Mouse (Mus musculus): Measurements from ENCODE around the gene Nrcam. TPM values are rescaled to one million over a fixed set of nuclear protein-coding genes. Genes with fewer than 3 reads are reported as not detected.

Nrcam gene
- polyA plus RNA-seq, 1 experiment from 2014 or later = 1.5 TPM

DNA sequence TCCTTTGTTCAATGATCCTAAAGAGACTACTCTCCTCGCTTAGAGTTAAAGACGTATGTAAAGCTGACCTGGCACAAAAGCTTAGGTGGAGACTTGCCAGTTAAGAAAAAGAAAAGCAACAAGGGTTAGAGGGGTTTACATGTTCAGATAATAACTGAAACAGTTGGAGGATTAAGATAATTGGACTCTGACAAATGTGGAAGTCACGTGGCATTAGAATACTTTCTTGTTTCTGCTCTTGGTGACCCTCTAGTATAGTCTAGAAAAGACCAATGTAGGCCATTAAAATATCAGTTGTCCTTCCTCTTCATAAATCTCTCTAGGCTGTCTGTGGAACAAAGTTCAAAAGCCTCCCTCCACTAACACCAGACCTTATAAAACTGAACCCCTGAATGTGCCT is 20.5 kb upstream of the Nrcam start:
- no peak overlapping the region for H3K9ac ChIP-seq (ENCODE audit: low read length)
- no peak overlapping the region for H3K4me3 ChIP-seq (ENCODE audit: low read length)
- H3K4me1 ChIP-seq (ENCODE audit: control insufficient read depth, insufficient read depth, low read length) = no peaks in the 10 kb centered on the region
- no peak overlapping the region for H3K27ac ChIP-seq (ENCODE audit: low read length)
- H3K9me3 ChIP-seq (replicated peaks; ENCODE audit: control insufficient read depth, low read length) = no peaks in the 10 kb centered on the region
- no peak for ATAC-seq (replicated peaks; ENCODE audit: extremely low read depth, insufficient read depth, low FRiP score)
- no peak overlapping the region for H3K4me2 ChIP-seq (ENCODE audit: low read depth, low read length)
- H3K27me3 ChIP-seq (ENCODE audit: control insufficient read depth, insufficient read depth, low read length) = no peaks in the 10 kb centered on the region
- H3K36me3 ChIP-seq (ENCODE audit: control insufficient read depth, insufficient read depth) = peaks cover 20% of the 10 kb centered on the region
- WGBS = 78% methylated on average over 3 of the region's 3 CpGs

DNA sequence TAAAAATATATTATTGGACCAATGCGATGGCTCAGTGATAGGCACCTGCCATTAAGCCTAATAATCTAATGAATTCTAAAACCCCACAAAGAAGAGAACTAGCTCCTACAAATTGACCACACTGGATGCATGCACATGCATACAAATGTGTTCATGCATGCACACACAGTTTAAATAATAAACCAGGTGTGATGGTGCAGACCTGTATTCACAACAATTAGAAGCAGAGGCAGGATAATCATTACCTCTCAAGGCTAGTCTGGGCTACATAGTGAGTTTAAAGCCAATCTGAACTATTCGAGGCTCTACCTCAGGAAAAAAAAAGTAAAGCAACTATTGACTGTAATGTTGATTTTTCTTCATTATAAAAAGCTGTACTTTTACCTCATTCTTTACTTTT is 13.5 kb upstream of the Nrcam start:
- H3K27me3 ChIP-seq (ENCODE audit: control insufficient read depth, insufficient read depth, low read length) = no peaks in the 10 kb centered on the region
- H3K9ac ChIP-seq (ENCODE audit: low read length) = no peak overlapping the region
- H3K4me1 ChIP-seq (ENCODE audit: control insufficient read depth, insufficient read depth, low read length) = no peaks in the 10 kb centered on the region
- no peak overlapping the region for H3K27ac ChIP-seq (ENCODE audit: low read length)
- WGBS = 91% methylated on average over 2 of the region's 2 CpGs
- H3K4me3 ChIP-seq (ENCODE audit: low read length) = no peak overlapping the region
- no peak overlapping the region for H3K4me2 ChIP-seq (ENCODE audit: low read depth, low read length)
- no peak for ATAC-seq (replicated peaks; ENCODE audit: extremely low read depth, insufficient read depth, low FRiP score)
- H3K36me3 ChIP-seq (ENCODE audit: control insufficient read depth, insufficient read depth) = peaks cover 8% of the 10 kb centered on the region; the same call in 1 of the 2 replicates
- H3K9me3 ChIP-seq (replicated peaks; ENCODE audit: control insufficient read depth, low read length) = no peaks in the 10 kb centered on the region

DNA sequence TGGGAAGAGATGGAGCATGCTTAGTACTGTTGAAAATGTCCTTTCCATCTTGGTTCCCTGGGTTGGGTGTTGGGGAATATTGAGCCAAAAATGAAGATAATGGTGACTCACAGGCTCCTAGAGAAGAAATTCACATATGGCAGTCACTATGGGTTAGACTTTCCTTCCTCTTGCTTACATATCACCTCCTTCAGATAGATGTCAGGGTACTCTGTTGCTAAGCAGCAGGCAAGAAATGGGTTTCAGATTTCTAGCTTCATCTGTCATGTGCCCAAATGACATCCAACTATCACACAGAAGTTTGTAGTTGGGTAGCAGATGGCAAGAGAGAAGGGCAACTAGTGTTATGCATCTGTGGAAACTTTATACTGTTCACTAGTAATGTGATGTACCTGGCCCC is 3.6 kb upstream of the Nrcam start:
- Histone ChIP-seq H3K4me2 (ENCODE audit: low read depth, low read length) (no peak overlapping the region), H3K27me3 (ENCODE audit: control insufficient read depth, insufficient read depth, low read length) (peaks cover under 1% of the 10 kb centered on the region), H3K4me1 (ENCODE audit: control insufficient read depth, insufficient read depth, low read length) (peaks cover 5% of the 10 kb centered on the region; the same call in 1 of the 2 replicates), H3K4me3 (ENCODE audit: low read length) (no peak overlapping the region), H3K36me3 (ENCODE audit: control insufficient read depth, insufficient read depth) (0 out of 2 replicates have a peak, but pooled peaks cover 3% of the 10 kb centered on the region), H3K9me3 (replicated peaks; ENCODE audit: control insufficient read depth, low read length) (no peaks in the 10 kb centered on the region), H3K27ac (ENCODE audit: low read length) (no peak overlapping the region), H3K9ac (ENCODE audit: low read length) (no peak overlapping the region)
- no peak for ATAC-seq (replicated peaks; ENCODE audit: extremely low read depth, insufficient read depth, low FRiP score)

DNA sequence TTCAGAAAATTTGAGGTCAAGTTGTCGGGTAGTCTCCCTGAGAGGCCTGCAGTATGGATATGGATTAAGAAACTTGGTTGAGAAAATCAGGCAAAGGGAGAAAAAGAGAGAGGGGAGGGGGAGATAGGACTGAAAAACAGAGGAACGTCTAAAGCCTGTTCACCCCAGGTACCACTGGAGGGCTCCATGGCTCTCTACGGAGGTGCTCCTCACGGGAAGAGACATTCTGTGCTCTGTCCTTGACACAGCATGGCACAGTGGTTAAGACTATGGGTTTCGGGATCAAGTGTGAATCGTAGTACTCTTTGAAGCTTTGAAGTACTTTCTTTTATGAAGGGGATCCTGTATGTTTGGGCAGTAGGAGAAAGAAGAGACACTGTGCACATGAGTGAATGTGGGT is 1.2 kb upstream of the Nrcam start:
- Histone ChIP-seq H3K36me3 (ENCODE audit: control insufficient read depth, insufficient read depth) (no peaks in the 10 kb centered on the region), H3K4me3 (ENCODE audit: low read length) (no peak overlapping the region), H3K27ac (ENCODE audit: low read length) (no peak overlapping the region), H3K27me3 (ENCODE audit: control insufficient read depth, insufficient read depth, low read length) (peaks cover 10% of the 10 kb centered on the region), H3K4me2 (ENCODE audit: low read depth, low read length) (no peak overlapping the region), H3K4me1 (ENCODE audit: control insufficient read depth, insufficient read depth, low read length) (peaks cover 9% of the 10 kb centered on the region; the same call in 1 of the 2 replicates), H3K9ac (ENCODE audit: low read length) (no peak overlapping the region), H3K9me3 (replicated peaks; ENCODE audit: control insufficient read depth, low read length) (no peaks in the 10 kb centered on the region)
- WGBS = 30% methylated on average over 6 of the region's 6 CpGs
- ATAC-seq (replicated peaks; ENCODE audit: extremely low read depth, insufficient read depth, low FRiP score) = no peak

DNA sequence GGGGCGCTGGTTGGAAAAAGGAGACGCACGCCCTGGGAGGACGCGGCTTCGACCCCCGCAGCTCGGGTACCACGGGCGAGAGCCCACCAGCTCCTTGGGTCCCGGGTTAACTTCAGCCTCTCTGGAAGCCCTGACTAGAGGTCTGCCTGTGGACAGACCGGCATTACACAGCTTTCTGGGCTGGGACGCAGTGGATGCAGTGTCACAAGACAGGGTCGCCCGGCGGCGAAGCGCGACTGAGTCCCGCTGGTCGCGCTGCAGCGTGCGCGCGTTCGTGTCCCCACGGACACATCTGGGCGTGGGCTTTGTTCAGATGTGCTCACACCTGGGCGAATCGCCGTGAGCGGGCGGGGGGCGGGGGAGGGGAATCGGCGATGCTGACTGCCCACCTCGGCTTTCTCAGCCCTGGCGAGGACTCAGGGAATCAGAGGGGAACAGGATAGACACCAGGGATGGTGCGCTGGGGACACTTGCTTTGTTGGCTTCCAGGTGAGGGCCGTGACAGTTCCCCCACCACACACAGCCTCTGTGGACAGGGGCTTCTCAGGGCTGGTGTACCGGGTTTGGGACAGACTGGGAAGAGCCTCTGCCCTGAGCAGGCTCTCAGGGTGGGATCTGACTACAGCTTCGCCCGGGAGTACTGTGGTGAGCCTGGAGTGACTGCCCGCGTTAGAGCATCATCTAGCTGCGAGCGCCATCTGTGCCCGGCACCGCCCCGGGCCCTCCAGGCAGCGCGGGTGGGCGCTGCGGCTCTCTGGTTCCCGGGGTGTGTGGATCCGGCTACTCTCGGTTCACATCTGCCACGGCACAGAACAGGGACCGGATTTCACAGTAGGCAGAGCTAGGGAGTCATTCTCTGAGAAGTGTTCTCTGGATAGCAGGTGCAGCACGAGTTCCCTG is 881 bp downstream of the Nrcam start:
- Histone ChIP-seq H3K4me1 (ENCODE audit: control insufficient read depth, insufficient read depth, low read length) (peaks cover 9% of the 10 kb centered on the region; the same call in 1 of the 2 replicates), H3K9ac (ENCODE audit: low read length) (peak overlapping the region; percentile 70), H3K27me3 (ENCODE audit: control insufficient read depth, insufficient read depth, low read length) (peaks cover 10% of the 10 kb centered on the region), H3K9me3 (replicated peaks; ENCODE audit: control insufficient read depth, low read length) (no peaks in the 10 kb centered on the region), H3K4me3 (ENCODE audit: low read length) (peak overlapping the region; percentile 78), H3K4me2 (ENCODE audit: low read depth, low read length) (peak overlapping the region; percentile 87), H3K27ac (ENCODE audit: low read length) (no peak overlapping the region), H3K36me3 (ENCODE audit: control insufficient read depth, insufficient read depth) (no peaks in the 10 kb centered on the region)
- ATAC-seq (replicated peaks; ENCODE audit: extremely low read depth, insufficient read depth, low FRiP score) = no peak
- under 1% methylated on average over 61 of the region's 61 CpGs for WGBS

DNA sequence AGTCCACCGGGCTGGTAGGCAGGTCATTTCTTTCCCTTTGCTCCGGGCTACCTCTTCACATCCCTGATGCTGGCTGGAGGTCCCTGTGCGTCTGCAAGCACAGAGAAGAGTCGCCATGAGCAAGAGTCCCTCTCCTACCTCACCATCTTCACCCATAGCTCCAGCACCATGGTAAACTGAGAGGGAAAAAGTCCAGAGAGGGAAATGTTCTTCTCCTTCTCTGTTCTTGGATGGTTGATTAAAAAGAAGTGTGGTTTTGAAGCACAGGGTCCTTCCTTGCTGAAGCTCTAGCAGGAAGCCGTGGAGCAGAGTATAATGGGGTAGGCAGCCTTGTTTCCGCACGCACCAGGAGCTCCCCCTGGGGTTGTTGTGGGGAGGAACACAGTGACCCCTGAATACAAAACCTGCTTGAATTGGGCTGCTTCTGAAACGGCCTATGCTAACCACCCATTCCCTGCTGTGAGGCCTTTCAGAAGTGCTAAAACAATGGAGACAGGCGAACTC is 1.6 kb downstream of the Nrcam start:
- Histone ChIP-seq H3K4me1 (ENCODE audit: control insufficient read depth, insufficient read depth, low read length) (peaks cover 9% of the 10 kb centered on the region; the same call in 1 of the 2 replicates), H3K27me3 (ENCODE audit: control insufficient read depth, insufficient read depth, low read length) (peaks cover 10% of the 10 kb centered on the region), H3K9ac (ENCODE audit: low read length) (no peak overlapping the region), H3K9me3 (replicated peaks; ENCODE audit: control insufficient read depth, low read length) (no peaks in the 10 kb centered on the region), H3K36me3 (ENCODE audit: control insufficient read depth, insufficient read depth) (no peaks in the 10 kb centered on the region), H3K4me2 (ENCODE audit: low read depth, low read length) (peak overlapping the region; percentile 87), H3K4me3 (ENCODE audit: low read length) (peak overlapping the region; percentile 78), H3K27ac (ENCODE audit: low read length) (no peak overlapping the region)
- 2% methylated on average over 9 of the region's 9 CpGs for WGBS
- ATAC-seq (replicated peaks; ENCODE audit: extremely low read depth, insufficient read depth, low FRiP score) = no peak

DNA sequence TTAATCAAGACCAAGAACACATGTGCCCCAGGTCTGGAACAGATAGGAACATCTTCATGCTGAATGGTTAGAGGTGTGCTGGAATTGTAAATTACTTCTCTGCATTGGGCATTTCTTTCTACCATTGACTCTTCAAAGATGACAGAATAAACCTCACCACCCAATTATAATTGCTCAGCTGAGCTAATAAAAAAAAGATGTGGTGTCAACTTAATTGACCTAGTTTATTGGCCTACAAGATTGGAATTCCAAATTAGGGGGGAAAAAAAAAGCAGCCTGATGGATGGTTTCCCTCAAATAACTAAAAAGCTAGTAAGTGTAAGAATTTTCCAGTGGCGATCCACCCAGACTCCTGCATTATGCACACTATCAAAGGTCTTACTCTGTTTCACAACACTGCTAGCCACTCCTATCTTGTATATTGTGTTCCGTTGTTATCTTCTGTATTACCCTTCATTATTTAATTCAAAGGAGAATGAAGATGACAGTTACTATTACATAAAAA is 8.5 kb downstream of the Nrcam start:
- H3K4me1 ChIP-seq (ENCODE audit: control insufficient read depth, insufficient read depth, low read length) = no peaks in the 10 kb centered on the region
- no peaks in the 10 kb centered on the region for H3K36me3 ChIP-seq (ENCODE audit: control insufficient read depth, insufficient read depth)
- no peak overlapping the region for H3K27ac ChIP-seq (ENCODE audit: low read length)
- no peak overlapping the region for H3K4me3 ChIP-seq (ENCODE audit: low read length)
- no peaks in the 10 kb centered on the region for H3K27me3 ChIP-seq (ENCODE audit: control insufficient read depth, insufficient read depth, low read length)
- no peaks in the 10 kb centered on the region for H3K9me3 ChIP-seq (replicated peaks; ENCODE audit: control insufficient read depth, low read length)
- no peak overlapping the region for H3K4me2 ChIP-seq (ENCODE audit: low read depth, low read length)
- no peak overlapping the region for H3K9ac ChIP-seq (ENCODE audit: low read length)
- WGBS = 84% methylated on average over 2 of the region's 2 CpGs
- ATAC-seq (replicated peaks; ENCODE audit: extremely low read depth, insufficient read depth, low FRiP score) = no peak

DNA sequence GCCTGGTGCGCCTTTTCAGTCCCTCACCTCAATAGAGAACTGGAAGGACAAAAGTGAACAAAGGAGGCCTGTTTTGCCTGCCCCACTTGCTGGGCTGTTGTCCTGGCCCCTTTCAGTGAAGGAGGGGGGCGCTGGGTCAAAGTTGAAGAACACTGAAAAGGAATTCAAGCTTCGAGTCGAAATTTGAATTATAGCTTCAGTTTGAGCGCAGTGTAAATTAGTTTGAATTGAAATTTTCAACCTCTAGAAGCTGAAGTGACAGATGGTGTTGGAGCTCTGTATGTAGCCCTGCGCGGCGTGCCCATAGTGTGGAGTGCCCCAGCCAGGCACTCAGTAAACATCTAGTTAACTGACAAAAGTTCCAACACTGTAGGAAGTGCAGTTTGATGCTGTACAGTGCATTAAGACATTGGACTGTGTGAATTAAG is 9.5 kb downstream of the Nrcam start:
- no peak for ATAC-seq (replicated peaks; ENCODE audit: extremely low read depth, insufficient read depth, low FRiP score)
- Histone ChIP-seq H3K36me3 (ENCODE audit: control insufficient read depth, insufficient read depth) (no peaks in the 10 kb centered on the region), H3K27ac (ENCODE audit: low read length) (no peak overlapping the region), H3K4me2 (ENCODE audit: low read depth, low read length) (no peak overlapping the region), H3K9me3 (replicated peaks; ENCODE audit: control insufficient read depth, low read length) (no peaks in the 10 kb centered on the region), H3K27me3 (ENCODE audit: control insufficient read depth, insufficient read depth, low read length) (no peaks in the 10 kb centered on the region), H3K4me3 (ENCODE audit: low read length) (no peak overlapping the region), H3K4me1 (ENCODE audit: control insufficient read depth, insufficient read depth, low read length) (no peaks in the 10 kb centered on the region), H3K9ac (ENCODE audit: low read length) (no peak overlapping the region)
- WGBS = 65% methylated on average over 8 of the region's 8 CpGs

DNA sequence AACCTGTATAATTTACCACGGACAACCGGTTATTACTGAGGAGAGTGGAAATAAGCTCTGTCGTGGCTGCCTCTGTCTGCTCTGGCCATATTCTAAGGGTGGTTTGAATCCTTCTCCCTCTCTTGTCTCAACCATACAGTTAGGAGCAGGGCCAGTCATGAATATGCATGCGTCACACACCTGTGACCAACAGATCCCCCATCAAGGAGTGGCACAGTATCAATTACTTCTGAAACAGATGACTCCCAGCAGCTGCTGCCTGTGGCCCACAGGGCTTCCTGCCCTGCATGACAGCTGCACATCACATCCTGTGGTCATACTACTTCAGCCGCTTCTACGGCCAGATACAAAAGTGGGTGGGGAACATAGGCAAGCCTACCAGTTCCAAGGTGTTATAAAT is 15.4 kb downstream of the Nrcam start:
- H3K27me3 ChIP-seq (ENCODE audit: control insufficient read depth, insufficient read depth, low read length) = no peaks in the 10 kb centered on the region
- ATAC-seq (replicated peaks; ENCODE audit: extremely low read depth, insufficient read depth, low FRiP score) = no peak
- 68% methylated on average over 6 of the region's 6 CpGs for WGBS

More for the DNA sequence above, 15.4 kb downstream of the Nrcam start:
- Histone ChIP-seq H3K4me1 (ENCODE audit: control insufficient read depth, insufficient read depth, low read length) (no peaks in the 10 kb centered on the region), H3K4me2 (ENCODE audit: low read depth, low read length) (no peak overlapping the region), H3K4me3 (ENCODE audit: low read length) (no peak overlapping the region), H3K9me3 (replicated peaks; ENCODE audit: control insufficient read depth, low read length) (no peaks in the 10 kb centered on the region), H3K9ac (ENCODE audit: low read length) (no peak overlapping the region), H3K27ac (ENCODE audit: low read length) (no peak overlapping the region), H3K36me3 (ENCODE audit: control insufficient read depth, insufficient read depth) (no peaks in the 10 kb centered on the region)
